Mouse (Mus musculus) mesoderm, embryonic 11.5 days (tissue): ENCODE measurements around the gene Myo1h.

ENCODE experiments used
- DNase-seq: peaks from one replicate; pipeline ENCODE4 v3.0.0-alpha.2; 2012; ENCODE audit warnings: low read depth, low spot score

Myo1h gene

GRCm38 (mm10) chr5:114296693-114297631, 8.0 kb downstream of the Myo1h start:
- no peak for DNase-seq

- DNase-seq, result peak; percentile 34
Measured at GRCm38 (mm10) chr5:114298212-114298894, 9.4 kb downstream of the Myo1h start.

GRCm38 (mm10) chr5:114299156-114299855, 10.3 kb downstream of the Myo1h start:
- peak; percentile 58 for DNase-seq

GRCm38 (mm10) chr5:114299883-114300610, 11.1 kb downstream of the Myo1h start:
- DNase-seq, result no peak

- DNase-seq, result no peak
Measured at GRCm38 (mm10) chr5:114303166-114303565, 14.2 kb downstream of the Myo1h start.

- DNase-seq, result no peak
Measured at GRCm38 (mm10) chr5:114306496-114306895, 17.5 kb downstream of the Myo1h start.

GRCm38 (mm10) chr5:114308765-114309679, 20.1 kb downstream of the Myo1h start:
- DNase-seq, result peak; percentile 70

- DNase-seq, result no peak
Measured at GRCm38 (mm10) chr5:114309680-114310036, 20.7 kb downstream of the Myo1h start.

GRCm38 (mm10) chr5:114323105-114323790, 34.3 kb downstream of the Myo1h start:
- DNase-seq, result no peak

GRCm38 (mm10) chr5:114323791-114324507, 35.0 kb downstream of the Myo1h start:
- DNase-seq, result peak; percentile 67

- DNase-seq, result no peak
Measured at GRCm38 (mm10) chr5:114342996-114343395, 54.0 kb downstream of the Myo1h start.

- no peak for DNase-seq
Measured at GRCm38 (mm10) chr5:114343612-114344011, 54.6 kb downstream of the Myo1h start.

GRCm38 (mm10) chr5:114345538-114345937, 56.6 kb downstream of the Myo1h start:
- DNase-seq, result no peak

- no peak for DNase-seq
Measured at GRCm38 (mm10) chr5:114347005-114347404, 58.0 kb downstream of the Myo1h start.

GRCm38 (mm10) chr5:114351490-114351889, 62.5 kb downstream of the Myo1h start:
- no peak for DNase-seq

GRCm38 (mm10) chr5:114356250-114356935, 67.4 kb downstream of the Myo1h start:
- peak; percentile 82 for DNase-seq

GRCm38 (mm10) chr5:114356936-114357751, 68.2 kb downstream of the Myo1h start:
- peak; percentile 41 for DNase-seq

GRCm38 (mm10) chr5:114358833-114359232, 69.9 kb downstream of the Myo1h start:
- no peak for DNase-seq
